Mouse (Mus musculus): ENCODE results near the gene Gm10643. TPM values are rescaled to one million over a fixed set of nuclear protein-coding genes. Genes with fewer than 3 reads are reported as not detected.
A peak's percentile ranks its signal among the peaks of the same experiment; 100 is the strongest.

The Gm10643 gene
- polyA plus RNA-seq, 1 experiment: 0.82 TPM

- 86% methylated on average over 3 of the region's 3 CpGs for WGBS
- DNase-seq (ENCODE audit: low read depth, low spot score): no peak
Measured at GRCm38 (mm10) chr8:84046505-84046904, 18.4 kb downstream of the Gm10643 start.

GRCm38 (mm10) chr8:84044900-84045299 lies 20.0 kb downstream of the Gm10643 start, which contains the start of gene Rln3:
Rln3 (minus strand) TSS chr8:84045000.
- 26% methylated on average over 9 of the region's 9 CpGs for WGBS
- DNase-seq (ENCODE audit: low read depth, low spot score): no peak

GRCm38 (mm10) chr8:84044103-84044502 lies 20.8 kb downstream of the Gm10643 start:
- WGBS: 32% methylated on average over 7 of the region's 7 CpGs

GRCm38 (mm10) chr8:84042948-84043342 lies 22.0 kb downstream of the Gm10643 start:
- WGBS: 61% methylated on average over 12 of the region's 12 CpGs
- no peak for DNase-seq (ENCODE audit: low read depth, low spot score)

More at GRCm38 (mm10) chr8:84044103-84044502, 20.8 kb downstream of the Gm10643 start:
- no peak for DNase-seq (ENCODE audit: low read depth, low spot score)

DNA sequence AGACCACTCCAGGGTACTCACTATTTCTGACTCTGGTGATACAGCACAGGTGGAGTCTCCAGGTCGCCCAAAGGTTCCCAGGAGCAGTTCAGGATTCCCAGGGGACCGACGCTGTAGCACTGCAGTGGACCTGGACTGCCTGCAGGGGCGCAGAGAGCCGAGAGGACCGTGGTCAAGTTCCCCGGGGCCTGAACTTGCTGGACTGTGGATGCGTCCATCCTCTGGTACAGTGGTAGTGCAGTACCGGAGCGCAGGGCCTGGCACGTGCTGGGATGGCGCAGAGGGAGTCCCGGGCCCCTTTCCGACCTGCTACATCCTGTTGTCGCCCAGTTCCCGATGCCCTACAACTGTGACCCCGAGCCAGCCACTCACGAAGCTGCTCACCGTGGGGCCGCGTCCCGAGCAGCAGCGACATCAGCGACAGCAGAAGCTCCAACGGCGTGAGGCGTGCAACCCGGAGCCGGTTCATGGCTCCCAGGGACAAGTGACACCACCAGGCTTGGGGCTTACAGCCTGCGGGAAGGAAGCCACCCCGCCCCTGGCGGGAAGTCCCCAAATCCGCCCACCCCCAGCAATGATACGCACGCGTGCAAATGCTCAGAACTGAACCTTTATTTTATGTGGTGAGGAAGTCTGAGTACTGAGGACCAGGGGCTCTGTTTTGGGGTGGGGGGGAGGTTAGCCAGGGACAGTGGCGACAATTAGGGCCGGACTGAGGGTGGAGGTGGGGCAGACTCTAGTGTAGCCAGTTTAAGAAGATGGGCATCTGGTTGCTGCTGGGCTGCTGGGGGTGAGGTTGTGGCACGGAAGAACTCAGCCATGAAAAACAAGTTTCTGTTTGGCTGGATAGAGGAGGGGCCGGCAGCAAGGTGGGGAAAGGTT lies 22.6 kb downstream of the Gm10643 start, which contains the start of gene Il27ra:
TSS of gene Il27ra (minus strand) at position 524 of the 882 bp plus-strand sequence.
- DNase-seq (ENCODE audit: low read depth, low spot score): no peak
- WGBS: 6% methylated on average over 40 of the region's 40 CpGs

DNA sequence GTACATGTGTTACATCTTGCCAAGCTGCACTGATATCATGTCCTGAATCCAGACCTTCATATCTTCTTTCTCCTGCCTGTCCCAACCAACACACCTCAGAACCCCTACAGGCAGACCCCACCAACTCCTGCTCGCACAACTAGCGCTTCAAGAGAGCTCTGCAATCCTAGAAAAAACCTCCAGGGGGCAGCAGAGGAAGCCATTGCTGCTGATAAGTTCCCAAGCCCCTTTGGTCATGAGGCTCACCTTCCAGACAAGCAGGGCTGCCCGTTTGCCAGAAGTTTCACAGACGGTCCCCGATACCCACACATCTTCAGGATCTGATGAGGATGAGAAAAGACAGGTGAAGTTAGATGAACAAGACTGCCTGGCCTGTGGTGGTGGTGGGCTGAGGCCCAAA lies 25.9 kb downstream of the Gm10643 start:
- DNase-seq (ENCODE audit: low read depth, low spot score): peak; percentile 33
- WGBS: 5% methylated on average over 5 of the region's 5 CpGs

- WGBS: 61% methylated on average over 5 of the region's 5 CpGs
Measured at GRCm38 (mm10) chr8:84038015-84038414, 26.9 kb downstream of the Gm10643 start.

DNA sequence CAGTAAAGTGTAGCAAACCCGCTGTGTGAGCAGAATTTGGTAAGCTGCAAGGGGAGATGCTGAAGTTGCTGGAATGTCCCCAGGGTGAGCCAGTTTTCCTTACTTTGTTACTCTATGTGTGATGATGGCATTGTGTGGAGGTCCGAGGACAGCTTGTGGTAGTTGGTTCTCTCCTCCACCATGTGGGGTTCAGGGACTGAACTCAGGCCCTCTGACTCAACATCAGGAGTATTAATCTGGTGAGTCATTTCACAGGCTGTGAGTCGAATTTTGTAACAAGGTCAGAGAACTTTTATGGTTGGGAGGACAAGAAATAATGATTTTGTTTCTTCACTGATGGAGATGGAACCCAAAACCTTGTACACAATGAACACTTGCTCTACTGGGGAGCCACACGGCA lies 32.2 kb downstream of the Gm10643 start:
- WGBS: 67% methylated on average over 4 of the region's 4 CpGs
- DNase-seq (ENCODE audit: low read depth, low spot score): no peak

More at GRCm38 (mm10) chr8:84038015-84038414, 26.9 kb downstream of the Gm10643 start:
- no peak for DNase-seq (ENCODE audit: low read depth, low spot score)

- 94% methylated on average over 5 of the region's 5 CpGs for WGBS
- DNase-seq (ENCODE audit: low read depth, low spot score): no peak
Measured at GRCm38 (mm10) chr8:84029272-84029671, 35.7 kb downstream of the Gm10643 start.

DNA sequence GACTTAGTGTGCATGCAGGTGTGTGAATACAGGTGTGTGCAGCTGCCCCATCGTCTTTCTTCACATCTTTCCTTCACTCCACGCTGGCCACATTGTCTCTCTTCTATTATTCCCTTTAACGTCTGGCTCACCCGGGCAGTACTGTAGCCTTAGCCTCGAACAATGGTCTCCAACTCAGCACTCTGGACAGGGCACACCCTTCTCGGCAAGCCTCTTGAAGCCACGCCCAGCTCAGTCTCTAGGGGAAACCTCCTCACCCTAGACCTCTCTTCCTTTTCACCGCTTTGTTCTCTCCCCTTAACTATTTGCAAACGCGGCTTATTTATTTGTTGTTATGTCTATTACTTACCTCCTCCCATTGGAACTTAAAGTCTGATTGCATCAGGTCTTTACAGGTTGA lies 37.5 kb downstream of the Gm10643 start:
- no peak for DNase-seq (ENCODE audit: low read depth, low spot score)

GRCm38 (mm10) chr8:84025863-84026262 lies 39.1 kb downstream of the Gm10643 start:
- 4% methylated on average over 41 of the region's 41 CpGs for WGBS
- DNase-seq (ENCODE audit: low read depth, low spot score): no peak

More for the DNA sequence above, 37.5 kb downstream of the Gm10643 start:
- WGBS: 14% methylated on average over 10 of the region's 10 CpGs

DNA sequence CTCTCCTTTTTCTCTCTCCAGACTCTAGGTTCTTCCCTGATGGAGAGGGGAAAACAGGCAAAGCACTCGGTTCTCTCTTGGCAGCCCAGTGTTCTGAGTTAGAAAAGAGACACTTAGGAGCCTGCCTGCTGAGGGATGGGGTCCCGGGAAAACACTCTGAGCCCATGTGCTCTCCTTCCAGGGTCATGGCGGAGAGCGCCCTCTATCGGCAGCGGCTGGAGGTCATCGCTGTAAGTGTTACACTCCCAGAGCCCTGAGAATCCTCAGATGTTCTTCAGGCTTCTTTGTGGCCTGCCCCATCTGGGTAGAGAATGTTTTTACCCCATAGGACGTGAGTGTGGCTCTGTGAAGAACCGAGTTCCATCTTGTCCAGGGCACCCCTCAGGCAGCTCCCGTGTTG lies 40.8 kb downstream of the Gm10643 start:
- no peak for DNase-seq (ENCODE audit: low read depth, low spot score)
- 23% methylated on average over 10 of the region's 10 CpGs for WGBS

GRCm38 (mm10) chr8:84023631-84024030 lies 41.3 kb downstream of the Gm10643 start:
- 27% methylated on average over 1 of the region's 1 CpGs for WGBS
- DNase-seq (ENCODE audit: low read depth, low spot score): no peak

DNA sequence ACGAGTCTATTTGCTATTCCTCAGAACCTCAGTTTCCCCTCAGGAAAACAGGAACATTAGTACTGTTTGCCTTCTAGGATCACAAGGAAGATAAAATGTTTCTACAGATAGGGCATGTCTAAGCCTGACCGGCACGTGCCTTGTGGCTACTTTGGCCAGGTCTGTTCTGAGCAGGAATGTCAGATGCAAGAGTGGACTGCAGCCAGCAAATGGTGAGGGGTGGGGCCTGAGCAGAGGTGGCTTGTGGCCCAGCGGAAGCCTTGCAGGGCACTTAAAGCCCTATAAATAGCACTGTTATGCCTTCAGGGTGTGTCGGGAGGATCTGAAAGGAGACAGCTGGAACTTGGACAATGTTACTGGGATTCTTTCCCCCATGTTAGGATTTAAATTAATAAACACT lies 41.9 kb downstream of the Gm10643 start:
- DNase-seq (ENCODE audit: low read depth, low spot score): no peak
- WGBS: 4% methylated on average over 5 of the region's 5 CpGs

DNA sequence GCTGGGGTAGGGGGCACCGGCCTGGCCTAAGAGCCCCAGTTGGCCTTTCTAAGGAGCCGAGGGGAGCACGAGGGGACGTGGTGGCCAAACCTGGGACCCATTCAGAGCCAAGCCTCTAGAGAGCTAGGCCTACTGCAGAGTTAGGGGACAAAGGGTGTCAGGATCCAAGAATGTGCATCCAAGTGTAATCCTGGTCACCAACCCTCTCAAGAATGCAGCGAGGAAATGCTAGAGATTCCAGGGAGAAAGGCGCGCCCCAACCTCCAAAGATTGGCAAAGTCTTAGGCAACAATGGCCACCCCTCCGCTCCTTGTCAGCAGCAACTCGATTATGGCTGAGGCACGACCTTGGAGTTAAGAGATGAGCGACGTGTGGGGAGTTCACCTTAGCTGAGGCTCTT lies 43.4 kb downstream of the Gm10643 start:
- WGBS: 41% methylated on average over 12 of the region's 12 CpGs
- no peak for DNase-seq (ENCODE audit: low read depth, low spot score)

- 20% methylated on average over 18 of the region's 18 CpGs for WGBS
- DNase-seq (ENCODE audit: low read depth, low spot score): no peak
Measured at GRCm38 (mm10) chr8:84021096-84021495, 43.8 kb downstream of the Gm10643 start, which contains the start of gene Palm3. Palm3 (plus strand) TSS chr8:84021471.

GRCm38 (mm10) chr8:84019738-84020137 lies 45.2 kb downstream of the Gm10643 start:
- WGBS: 51% methylated on average over 9 of the region's 9 CpGs
- DNase-seq (ENCODE audit: low read depth, low spot score): no peak

DNA sequence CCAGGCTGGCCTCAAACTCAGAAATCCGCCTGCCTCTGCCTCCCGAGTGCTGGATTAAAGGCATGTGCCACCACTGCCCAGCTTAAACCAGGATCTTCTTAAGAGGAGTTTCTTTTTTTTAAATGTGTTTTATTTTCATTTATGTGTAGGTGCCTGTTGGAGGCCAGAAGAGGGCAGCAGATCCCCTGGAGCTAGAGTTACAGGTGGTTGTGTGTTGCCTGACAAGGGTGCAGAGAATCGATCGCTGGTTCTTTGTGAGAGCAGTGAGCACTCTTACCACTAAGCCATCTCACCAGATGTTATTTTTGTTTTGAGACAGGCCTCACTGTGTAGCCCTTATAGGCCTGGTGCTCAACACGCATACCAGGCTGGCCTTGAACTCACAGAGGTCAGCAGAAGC lies 49.1 kb downstream of the Gm10643 start:
- WGBS: 94% methylated on average over 5 of the region's 5 CpGs
- no peak for DNase-seq (ENCODE audit: low read depth, low spot score)

All from large intestine, adult 2 months (tissue).